Mouse (Mus musculus) intestine, postnatal 0 days (tissue): ENCODE data around the gene Tmf1. TPM values are rescaled to one million over a fixed set of nuclear protein-coding genes. Genes with fewer than 3 reads are reported as not detected.

Experiments
- ATAC-seq: fragments of 200-750 bp; cut with Nextera tagmentation; 2 replicates; pipeline ENCODE4 v1.8.0; 2017; ENCODE audit warnings: mild to moderate bottlenecking, moderate TSS enrichment, moderate library complexity
- H3K27ac ChIP-seq: fragments of 300-500 bp; sonication (generic); 2 replicates; pipeline ENCODE4 v1.5.1; 2014; ENCODE audit warnings: mild to moderate bottlenecking, low read depth, low read length, moderate library complexity
- H3K27me3 ChIP-seq: fragments of 300-500 bp; sonication (generic); replicated peaks from 2 replicates; pipeline ENCODE4 v1.6.1; 2014; ENCODE audit warnings: low read length, mixed read lengths; ENCODE audit not compliant: control insufficient read depth, insufficient read depth
- H3K36me3 ChIP-seq: fragments of 300-500 bp; sonication (generic); 2 replicates; pipeline ENCODE4 v1.6.1; 2014; ENCODE audit warnings: mild to moderate bottlenecking, moderate library complexity; ENCODE audit not compliant: control insufficient read depth, insufficient read depth
- H3K4me1 ChIP-seq: fragments of 300-500 bp; sonication (generic); replicated peaks from 2 replicates; pipeline ENCODE4 v1.6.1; 2014; ENCODE audit warnings: antibody characterized with exemption, low read length, mixed read lengths; ENCODE audit not compliant: control insufficient read depth, insufficient read depth
- H3K4me2 ChIP-seq: fragments of 300-500 bp; sonication (generic); replicated peaks from 2 replicates; pipeline ENCODE4 v1.6.1; 2014; ENCODE audit warnings: low read depth, mild to moderate bottlenecking, moderate library complexity
- H3K4me3 ChIP-seq: fragments of 300-500 bp; sonication (generic); 2 replicates; pipeline ENCODE4 v1.5.1; 2014; ENCODE audit warnings: low read depth, low read length
- H3K9ac ChIP-seq: fragments of 300-500 bp; sonication (generic); 2 replicates; pipeline ENCODE4 v1.6.1; 2014; ENCODE audit warnings: mild to moderate bottlenecking, low read depth, low read length
- H3K9me3 ChIP-seq: fragments of 300-500 bp; sonication (generic); 2 replicates; pipeline ENCODE4 v1.6.1; 2016; ENCODE audit warnings: mixed run types; ENCODE audit not compliant: control insufficient read depth
- CTCF ChIP-seq: sonication (generic); IDR thresholded peaks from 2 replicates; pipeline ENCODE4 v1.5.1; 2016; ENCODE audit warnings: low read depth, mild to moderate bottlenecking, control low read depth, antibody characterized with exemption, moderate library complexity
- WGBS: fragments of 180-500 bp; shearing (Covaris S2); extraction: QIAGEN DNeasy Blood & Tissue Kit; methylation state at CpG from one replicate; pipeline ENCODE4 v1.1.7; 2014; 5-methylcytosine and 5-hydroxymethylcytosine counted together
- polyA plus RNA-seq: library from polyadenylated mRNA; unstranded; fragments of >200 nt; fragmentation: Nextera tagmentation; extraction: Ambion mirVana; gene quantifications from 2 replicates; pipeline ENCODE4 v1.2.1, GENCODE M21; 2015

Tmf1 gene
- polyA plus RNA-seq, 1 experiment from 2014 or later, result 42.1 TPM

DNA sequence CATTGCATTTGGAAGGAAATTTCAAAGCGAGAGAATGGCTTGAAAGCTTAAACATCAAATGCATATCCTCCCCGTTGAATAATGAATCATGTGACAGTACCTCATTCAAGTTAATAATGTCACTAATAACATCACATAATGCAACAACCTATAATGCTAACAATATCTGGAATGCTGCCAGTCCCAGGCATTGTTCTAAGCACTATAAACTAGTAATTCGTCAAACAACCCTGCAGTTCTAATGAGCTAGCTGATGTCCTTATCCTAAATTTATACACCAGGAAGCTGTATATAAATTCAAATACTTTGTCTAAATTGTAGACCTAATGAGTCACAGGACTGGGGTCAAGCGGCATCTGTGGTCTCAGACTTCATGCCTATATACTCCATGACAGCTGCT, 58.0 kb downstream of the Tmf1 start:
- TF ChIP-seq CTCF, result no peak
- H3K4me3 ChIP-seq, result no peak overlapping the region
- no peaks in the 10 kb centered on the region for H3K9me3 ChIP-seq
- no peak overlapping the region for H3K4me2 ChIP-seq
- H3K27ac ChIP-seq, result no peak overlapping the region
- peaks cover 12% of the 10 kb centered on the region for H3K36me3 ChIP-seq
- H3K27me3 ChIP-seq, result no peaks in the 10 kb centered on the region
- ATAC-seq, result no peak
- H3K9ac ChIP-seq, result no peak overlapping the region
- 69% methylated on average over 4 of the region's 4 CpGs for WGBS
- 0 out of 2 replicates have a peak, but pooled peaks cover 6% of the 10 kb centered on the region for H3K4me1 ChIP-seq

DNA sequence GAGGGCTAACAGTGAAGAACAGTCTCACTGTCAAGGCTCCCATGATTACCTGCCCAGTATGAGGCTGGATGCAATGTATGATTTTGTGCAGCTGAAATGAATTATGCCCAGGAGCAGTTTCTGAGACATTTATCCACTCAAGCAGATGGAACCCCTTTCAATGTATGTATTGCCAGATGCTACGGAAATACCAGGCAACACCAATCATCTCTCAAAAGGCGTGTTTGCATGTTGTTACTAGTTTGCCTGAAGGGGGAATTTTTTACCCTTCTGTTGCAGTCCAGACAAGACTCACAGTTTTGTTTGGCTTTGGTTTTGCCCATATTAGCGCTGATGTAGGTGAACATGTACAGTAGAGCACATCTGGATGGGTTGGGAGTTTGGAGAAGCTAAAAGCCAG, 60.6 kb downstream of the Tmf1 start:
- Histone ChIP-seq H3K27me3 (no peaks in the 10 kb centered on the region), H3K9me3 (no peaks in the 10 kb centered on the region), H3K4me2 (no peak overlapping the region), H3K4me1 (no peaks in the 10 kb centered on the region), H3K27ac (no peak overlapping the region), H3K4me3 (no peak overlapping the region), H3K36me3 (peaks cover 18% of the 10 kb centered on the region), H3K9ac (no peak overlapping the region)
- no peak for TF ChIP-seq CTCF
- no peak for ATAC-seq
- 92% methylated on average over 3 of the region's 3 CpGs for WGBS

DNA sequence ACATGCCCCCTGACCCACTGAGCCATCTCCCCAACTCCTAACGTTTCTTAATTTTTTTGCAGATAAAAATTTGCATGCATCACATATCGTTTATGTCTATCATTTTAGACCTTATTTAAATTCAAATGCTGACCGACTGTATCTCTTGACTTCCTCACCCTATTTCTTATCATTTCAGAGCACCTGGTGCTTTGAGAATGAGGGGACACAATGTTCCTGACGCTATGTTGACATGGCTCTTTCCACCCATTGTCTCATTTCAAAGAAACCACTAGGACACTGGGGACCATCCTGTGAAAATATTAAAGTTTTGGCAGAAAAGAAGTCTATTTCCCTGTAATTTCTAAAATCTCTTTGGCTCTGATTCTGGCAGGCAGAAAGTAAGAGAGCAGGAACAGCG, 62.0 kb downstream of the Tmf1 start:
- Histone ChIP-seq H3K9ac (no peak overlapping the region), H3K27ac (no peak overlapping the region), H3K4me3 (no peak overlapping the region), H3K4me2 (no peak overlapping the region), H3K4me1 (no peaks in the 10 kb centered on the region), H3K27me3 (no peaks in the 10 kb centered on the region), H3K36me3 (peaks cover 31% of the 10 kb centered on the region), H3K9me3 (no peaks in the 10 kb centered on the region)
- ATAC-seq, result no peak
- no peak for TF ChIP-seq CTCF
- WGBS, result 84% methylated on average over 5 of the region's 5 CpGs

DNA sequence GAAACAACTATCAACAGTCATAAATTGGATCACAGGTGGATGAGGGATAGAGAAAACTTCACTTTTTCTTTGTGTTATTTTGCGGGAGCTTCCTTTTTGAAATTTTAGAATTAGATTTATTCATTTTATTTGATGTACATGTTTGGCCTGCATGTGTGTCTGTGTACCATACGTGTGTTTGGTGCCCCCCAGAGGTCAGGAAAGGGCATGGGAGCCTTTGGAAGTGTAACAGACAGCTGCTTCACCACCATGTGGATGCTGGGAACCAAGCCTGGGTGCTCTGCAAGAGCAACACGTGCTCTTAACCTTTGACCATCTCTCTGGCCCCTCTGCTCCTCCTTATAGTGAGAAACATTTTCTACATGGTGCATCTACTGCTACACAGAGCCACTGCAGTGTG, 64.1 kb downstream of the Tmf1 start:
- ATAC-seq, result no peak
- WGBS, result 67% methylated on average over 3 of the region's 3 CpGs
- H3K4me1 ChIP-seq, result no peaks in the 10 kb centered on the region
- no peak overlapping the region for H3K4me2 ChIP-seq
- no peak overlapping the region for H3K27ac ChIP-seq
- H3K4me3 ChIP-seq, result no peak overlapping the region
- no peaks in the 10 kb centered on the region for H3K9me3 ChIP-seq
- H3K36me3 ChIP-seq, result peaks cover 35% of the 10 kb centered on the region
- no peaks in the 10 kb centered on the region for H3K27me3 ChIP-seq
- 0 out of 2 replicates have a peak, but pooled peaks have one; percentile 16 for TF ChIP-seq CTCF
- no peak overlapping the region for H3K9ac ChIP-seq

DNA sequence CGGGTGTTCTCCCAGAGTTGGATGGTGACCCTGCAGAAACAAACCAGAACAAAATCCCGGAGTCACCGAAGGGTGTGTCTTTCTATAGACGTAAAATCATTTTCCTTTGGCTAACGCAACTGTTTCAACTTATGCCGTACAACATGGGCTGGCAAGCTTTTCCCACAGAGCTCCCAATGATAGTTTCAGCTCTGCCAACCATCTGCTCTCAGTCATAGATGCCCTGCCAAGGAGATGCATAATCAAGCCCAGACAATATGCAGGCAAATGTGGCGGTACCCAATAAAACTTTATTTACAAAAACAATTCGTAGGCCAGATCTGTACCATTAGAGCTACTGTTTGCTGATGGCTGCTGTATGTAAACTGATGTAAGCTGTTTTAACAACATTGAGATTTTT, 66.7 kb downstream of the Tmf1 start:
- no peaks in the 10 kb centered on the region for H3K9me3 ChIP-seq
- no peak overlapping the region for H3K4me3 ChIP-seq
- TF ChIP-seq CTCF, result no peak
- no peak overlapping the region for H3K27ac ChIP-seq
- no peak overlapping the region for H3K4me2 ChIP-seq
- WGBS, result 90% methylated on average over 8 of the region's 8 CpGs
- ATAC-seq, result no peak
- H3K9ac ChIP-seq, result no peak overlapping the region
- no peaks in the 10 kb centered on the region for H3K27me3 ChIP-seq
- peaks cover 29% of the 10 kb centered on the region; the same call in 1 of the 2 replicates for H3K36me3 ChIP-seq
- no peaks in the 10 kb centered on the region for H3K4me1 ChIP-seq

DNA sequence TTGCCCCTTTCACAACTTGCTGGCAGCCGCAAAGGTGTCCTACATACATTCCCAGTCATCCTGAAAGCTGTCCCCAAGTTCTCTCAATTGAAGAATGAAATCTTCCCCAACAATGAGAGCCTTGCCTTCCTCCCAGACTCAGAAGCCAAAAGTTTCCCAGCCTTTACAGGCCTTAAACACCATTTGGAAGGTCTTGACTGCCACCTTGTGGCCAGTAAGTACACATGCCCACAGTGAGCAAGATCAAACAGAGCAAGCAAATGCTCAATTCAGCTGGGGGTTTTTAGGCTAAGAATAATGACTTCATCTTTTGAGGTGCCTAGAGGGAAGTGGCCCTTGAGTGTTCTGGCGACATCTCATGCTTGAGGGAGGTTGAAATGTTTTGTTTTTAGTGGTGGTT, 72.1 kb downstream of the Tmf1 start:
- ATAC-seq, result no peak
- no peak overlapping the region for H3K27ac ChIP-seq

DNA sequence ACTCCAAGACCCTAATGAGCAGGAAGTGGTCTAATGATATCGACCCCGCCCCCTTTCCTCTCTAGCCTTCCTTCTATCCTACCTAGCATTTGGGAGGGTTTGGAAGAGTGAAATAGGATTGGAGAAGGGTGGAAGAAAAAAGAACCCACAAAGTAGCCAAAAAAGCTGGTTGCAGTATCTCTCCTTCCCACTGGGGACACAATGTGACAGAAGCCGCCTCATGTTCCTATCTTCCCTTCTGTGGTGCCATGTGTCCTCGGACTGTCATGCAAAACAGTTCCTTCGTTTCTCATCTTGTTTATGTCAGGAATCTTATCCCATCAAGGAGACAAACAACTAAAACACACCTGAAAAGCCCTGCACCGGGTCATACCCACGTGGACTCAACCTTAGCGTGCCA, 72.8 kb downstream of the Tmf1 start:
- no peaks in the 10 kb centered on the region for H3K36me3 ChIP-seq
- no peak for ATAC-seq
- H3K27me3 ChIP-seq, result no peaks in the 10 kb centered on the region
- H3K27ac ChIP-seq, result no peak overlapping the region
- H3K9me3 ChIP-seq, result no peaks in the 10 kb centered on the region
- no peak for TF ChIP-seq CTCF
- no peak overlapping the region for H3K4me2 ChIP-seq
- no peaks in the 10 kb centered on the region for H3K4me1 ChIP-seq
- H3K4me3 ChIP-seq, result no peak overlapping the region
- WGBS, result 84% methylated on average over 8 of the region's 8 CpGs
- no peak overlapping the region for H3K9ac ChIP-seq

More for the DNA sequence above, 72.1 kb downstream of the Tmf1 start:
- peaks cover 3% of the 10 kb centered on the region; the same call in 1 of the 2 replicates for H3K36me3 ChIP-seq
- H3K9me3 ChIP-seq, result no peaks in the 10 kb centered on the region
- no peak overlapping the region for H3K9ac ChIP-seq
- WGBS, result 22% methylated on average over 2 of the region's 2 CpGs
- no peak overlapping the region for H3K4me2 ChIP-seq
- no peaks in the 10 kb centered on the region for H3K4me1 ChIP-seq
- no peak overlapping the region for H3K4me3 ChIP-seq
- peak; percentile 90 for TF ChIP-seq CTCF
- no peaks in the 10 kb centered on the region for H3K27me3 ChIP-seq
